Mouse (Mus musculus) gonadal fat pad, adult 2 months (tissue): ENCODE measurements around the gene 6030468B19Rik. TPM values are rescaled to one million over a fixed set of nuclear protein-coding genes. Genes with fewer than 3 reads are reported as not detected.
"Not testable (repeated sequence)": the region's sequence is repeated elsewhere in the genome, so short reads cannot be mapped to it uniquely, and the experiment has no call there.

ENCODE experiments used
- DNase-seq: peaks from one replicate; pipeline ENCODE4 v3.0.0-alpha.2; 2012; ENCODE audit warnings: low read depth
- polyA plus RNA-seq: library from polyadenylated mRNA; depleted of rRNA; stranded (reverse); fragments of >200 nt; gene quantifications from 2 replicates; pipeline ENCODE4 v1.2.3, GENCODE M21; 2012

The 6030468B19Rik gene
- polyA plus RNA-seq, 1 experiment, result not detected

GRCm38 (mm10) chr11:117778851-117779433 lies 18.5 kb upstream of the 6030468B19Rik start:
- no peak for DNase-seq

- no peak for DNase-seq
Measured at GRCm38 (mm10) chr11:117779434-117780198, 17.8 kb upstream of the 6030468B19Rik start.

GRCm38 (mm10) chr11:117780199-117780515 lies 17.3 kb upstream of the 6030468B19Rik start:
- DNase-seq, result peak; percentile 26

- peak; percentile 100 for DNase-seq
Measured at GRCm38 (mm10) chr11:117780582-117781111, 16.8 kb upstream of the 6030468B19Rik start.

- DNase-seq, result no peak
Measured at GRCm38 (mm10) chr11:117781199-117781821, 16.1 kb upstream of the 6030468B19Rik start.

GRCm38 (mm10) chr11:117781993-117782704 lies 15.3 kb upstream of the 6030468B19Rik start, which contains the start of the genes Tmc8 and Tmc6:
Gene Tmc8, plus strand, starts transcription at chr11:117782076.
Gene Tmc6, minus strand, starts transcription at chr11:117782198.
- no peak for DNase-seq

GRCm38 (mm10) chr11:117782705-117783034 lies 14.8 kb upstream of the 6030468B19Rik start:
- no peak for DNase-seq

GRCm38 (mm10) chr11:117783089-117783488 lies 14.4 kb upstream of the 6030468B19Rik start:
- no peak for DNase-seq

GRCm38 (mm10) chr11:117783683-117784309 lies 13.7 kb upstream of the 6030468B19Rik start:
- no peak for DNase-seq

GRCm38 (mm10) chr11:117786294-117786693 lies 11.2 kb upstream of the 6030468B19Rik start:
- no peak for DNase-seq

- not testable (repeated sequence) for DNase-seq
Measured at GRCm38 (mm10) chr11:117788481-117788880, 9.0 kb upstream of the 6030468B19Rik start.

GRCm38 (mm10) chr11:117790286-117790685 lies 7.2 kb upstream of the 6030468B19Rik start:
- no peak for DNase-seq

GRCm38 (mm10) chr11:117790703-117791440 lies 6.6 kb upstream of the 6030468B19Rik start:
- no peak for DNase-seq

GRCm38 (mm10) chr11:117791441-117791761 lies 6.1 kb upstream of the 6030468B19Rik start:
- DNase-seq, result no peak

- no peak for DNase-seq
Measured at GRCm38 (mm10) chr11:117792281-117792888, 5.1 kb upstream of the 6030468B19Rik start.

GRCm38 (mm10) chr11:117794035-117794551 lies 3.4 kb upstream of the 6030468B19Rik start:
- DNase-seq, result no peak

- no peak for DNase-seq
Measured at GRCm38 (mm10) chr11:117796954-117797353, 506 bp upstream of the 6030468B19Rik start.

- no peak for DNase-seq
Measured at GRCm38 (mm10) chr11:117798160-117798541, 691 bp downstream of the 6030468B19Rik start.

GRCm38 (mm10) chr11:117799174-117799573 lies 1.7 kb downstream of the 6030468B19Rik start:
- DNase-seq, result no peak

- DNase-seq, result no peak
Measured at GRCm38 (mm10) chr11:117800038-117800437, 2.6 kb downstream of the 6030468B19Rik start.
